Mouse (Mus musculus) layer of hippocampus, postnatal 14 days (tissue): Measurements from ENCODE around the gene Hpcal1. TPM values are rescaled to one million over a fixed set of nuclear protein-coding genes. Genes with fewer than 3 reads are reported as not detected.
"Not testable (repeated sequence)": the region's sequence is repeated elsewhere in the genome, so short reads cannot be mapped to it uniquely, and the experiment has no call there.

Source experiments
- DNase-seq, 2 experiments: peaks; one replicate each; pipeline ENCODE4 v3.0.0; 2021 to 2022; ENCODE audit warnings: low spot score in 2 of 2, mixed read lengths in 1 of 2
- total RNA-seq, 2 experiments: library from RNA; stranded (reverse); gene quantifications; 2 replicates each; pipeline ENCODE4 v1.2.3; 2021

Gene Hpcal1
- total RNA-seq, 2 experiments from 2014 or later: 41.1 to 45.4 TPM

DNA sequence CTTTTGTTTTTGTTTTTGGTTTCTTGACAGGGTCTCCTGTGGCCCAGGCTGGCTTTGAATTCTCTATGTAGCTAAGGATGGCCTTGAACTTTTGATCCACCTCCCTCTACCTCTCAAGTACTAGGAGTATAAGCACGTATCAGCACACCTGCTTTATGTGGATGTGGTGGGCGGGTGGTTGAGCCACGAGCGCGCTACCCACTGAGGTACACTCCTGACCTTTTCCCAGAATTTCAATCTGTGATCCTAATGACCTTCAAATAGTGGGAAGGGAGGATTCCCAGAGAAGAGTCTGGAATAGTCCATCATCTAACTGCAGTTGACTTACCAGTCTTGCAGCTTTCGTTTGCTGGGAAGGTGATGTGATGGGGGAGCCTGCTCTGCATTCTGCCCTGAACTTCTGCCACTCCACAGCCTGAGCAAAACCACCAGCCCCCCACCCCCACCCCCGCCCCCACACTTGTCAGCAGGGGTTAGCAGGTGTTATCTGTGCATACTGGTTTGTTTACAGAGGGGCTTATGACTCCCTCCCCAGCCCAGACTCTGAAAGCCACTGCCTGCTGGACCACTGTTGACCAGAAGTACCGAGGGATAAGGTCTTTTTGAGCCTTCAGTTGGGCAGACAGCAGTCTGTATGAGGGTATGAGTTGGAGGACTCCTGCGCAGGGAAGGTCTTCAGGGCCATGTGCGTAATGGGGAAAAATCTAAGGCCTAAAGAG lies 46.4 kb downstream of the Hpcal1 start:
- no peak for DNase-seq

DNA sequence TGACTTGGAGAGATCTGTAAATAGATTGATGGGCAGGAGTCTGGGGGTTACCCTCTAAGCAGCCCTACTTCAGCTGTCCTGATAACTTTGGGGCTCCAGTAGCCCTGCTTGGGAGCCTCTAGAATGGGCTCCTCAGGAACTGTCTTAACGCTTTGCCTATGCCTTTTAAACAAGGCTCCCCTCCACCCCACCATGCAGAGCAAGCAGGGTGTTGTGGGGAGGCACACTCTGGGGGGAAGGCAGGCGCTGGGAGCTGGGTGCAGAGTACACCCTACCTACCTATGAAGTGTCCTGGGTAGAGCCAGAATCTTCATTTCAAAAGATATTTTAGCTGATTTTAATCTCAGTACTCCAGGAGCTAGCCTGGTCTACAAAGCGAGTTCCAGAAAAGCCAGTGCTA lies 47.2 kb downstream of the Hpcal1 start:
- no peak for DNase-seq

DNA sequence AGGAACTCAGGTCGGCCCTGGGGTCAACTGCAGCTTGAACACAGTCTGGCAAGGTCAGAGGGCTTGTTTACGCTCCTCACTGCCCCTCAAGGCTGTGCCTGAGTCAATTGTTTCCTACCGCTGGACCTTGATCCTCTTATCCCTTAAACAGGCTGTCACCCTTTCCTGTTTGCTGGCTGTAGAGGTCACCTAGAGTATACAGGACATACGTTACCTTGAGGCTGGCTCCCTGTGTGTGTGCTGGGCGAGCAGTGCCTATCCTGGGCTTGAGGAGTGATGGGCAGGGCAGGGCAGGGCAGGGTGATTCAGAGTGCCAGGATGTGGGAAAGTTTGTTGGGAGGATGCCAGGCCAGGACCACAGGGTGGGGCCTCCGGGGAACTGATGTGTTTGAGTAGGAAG lies 47.8 kb downstream of the Hpcal1 start:
- DNase-seq: no peak

- no peak for DNase-seq
Observed at GRCm38 (mm10) chr12:17740226-17740625, 49.6 kb downstream of the Hpcal1 start.

DNA sequence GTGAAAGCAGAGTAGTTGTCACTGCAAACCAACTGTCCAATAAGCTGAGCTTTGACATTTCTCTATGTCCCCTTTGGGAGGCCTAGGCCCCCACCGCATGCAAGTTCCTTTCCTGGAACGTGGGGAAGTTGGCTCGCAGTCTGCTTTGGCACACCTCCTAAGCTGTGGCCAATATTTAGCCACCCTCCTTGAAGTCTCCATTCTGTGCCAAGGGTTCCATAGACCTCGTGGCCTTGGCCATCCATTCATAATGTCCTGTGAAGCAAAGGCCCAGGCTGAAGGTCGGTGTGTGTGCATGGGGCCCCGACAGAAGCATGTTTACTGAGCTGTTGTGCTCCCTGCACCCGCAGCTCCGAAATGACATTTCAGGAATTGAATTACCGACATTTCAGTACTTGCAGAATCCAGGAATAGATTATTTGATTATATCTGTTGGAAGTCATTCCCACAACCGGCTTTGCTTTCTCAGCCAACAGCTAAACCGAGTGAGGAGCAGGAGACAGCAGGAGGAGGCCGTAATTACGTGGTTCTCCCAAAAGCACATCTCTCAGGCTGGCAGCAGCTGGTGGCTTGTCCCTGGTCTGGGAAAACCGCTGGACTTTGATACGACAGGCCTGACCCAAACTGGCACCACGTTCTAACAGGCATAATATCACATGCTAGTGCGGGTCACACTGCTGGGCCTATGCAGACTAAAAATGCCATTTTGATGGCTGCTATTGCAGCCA lies 51.1 kb downstream of the Hpcal1 start:
- peak in 1 of 2 experiments; percentile 49 for DNase-seq

GRCm38 (mm10) chr12:17742571-17743321 lies 52.1 kb downstream of the Hpcal1 start:
- no peak for DNase-seq

DNA sequence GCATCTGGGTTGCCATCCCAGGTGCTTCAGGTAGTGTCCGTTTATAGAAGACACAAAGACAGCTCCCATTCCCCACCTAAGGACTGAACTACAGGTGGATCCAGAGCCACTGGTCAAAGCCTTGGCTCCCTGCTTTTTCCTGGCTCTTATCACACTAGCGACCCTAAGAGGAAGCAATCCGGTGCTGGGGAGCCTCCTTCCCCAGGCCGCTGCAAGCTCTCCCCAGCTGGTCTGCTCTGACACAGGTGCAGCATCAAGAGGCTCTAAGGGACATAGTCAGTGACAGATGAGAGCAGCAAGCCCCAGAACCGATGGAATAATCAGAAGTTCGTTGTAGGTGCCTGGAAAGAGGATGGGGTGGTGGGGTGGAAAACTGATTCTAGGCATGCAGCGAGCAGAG lies 54.8 kb downstream of the Hpcal1 start:
- no peak for DNase-seq

DNA sequence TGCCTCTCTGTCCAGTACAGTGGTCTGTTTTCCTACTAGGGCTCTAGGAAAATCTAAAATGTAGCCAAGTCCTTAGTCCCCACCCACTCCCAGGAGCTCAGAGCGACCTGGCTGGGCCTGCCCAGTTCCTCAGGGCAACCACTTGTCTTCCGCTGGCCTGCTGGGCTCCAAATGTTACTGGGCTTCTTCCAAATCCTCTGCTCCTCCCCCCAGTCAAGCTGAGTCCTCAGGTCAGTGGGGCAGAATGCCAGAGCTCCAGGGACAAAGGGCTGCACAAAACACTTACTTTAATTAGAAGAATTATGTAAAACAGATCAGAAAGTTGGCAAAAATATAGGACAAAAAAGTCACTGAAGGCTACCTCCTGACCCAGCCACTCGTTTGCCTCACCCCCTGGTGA lies 56.1 kb downstream of the Hpcal1 start:
- DNase-seq: peak in 1 of 2 experiments; percentile 74

DNA sequence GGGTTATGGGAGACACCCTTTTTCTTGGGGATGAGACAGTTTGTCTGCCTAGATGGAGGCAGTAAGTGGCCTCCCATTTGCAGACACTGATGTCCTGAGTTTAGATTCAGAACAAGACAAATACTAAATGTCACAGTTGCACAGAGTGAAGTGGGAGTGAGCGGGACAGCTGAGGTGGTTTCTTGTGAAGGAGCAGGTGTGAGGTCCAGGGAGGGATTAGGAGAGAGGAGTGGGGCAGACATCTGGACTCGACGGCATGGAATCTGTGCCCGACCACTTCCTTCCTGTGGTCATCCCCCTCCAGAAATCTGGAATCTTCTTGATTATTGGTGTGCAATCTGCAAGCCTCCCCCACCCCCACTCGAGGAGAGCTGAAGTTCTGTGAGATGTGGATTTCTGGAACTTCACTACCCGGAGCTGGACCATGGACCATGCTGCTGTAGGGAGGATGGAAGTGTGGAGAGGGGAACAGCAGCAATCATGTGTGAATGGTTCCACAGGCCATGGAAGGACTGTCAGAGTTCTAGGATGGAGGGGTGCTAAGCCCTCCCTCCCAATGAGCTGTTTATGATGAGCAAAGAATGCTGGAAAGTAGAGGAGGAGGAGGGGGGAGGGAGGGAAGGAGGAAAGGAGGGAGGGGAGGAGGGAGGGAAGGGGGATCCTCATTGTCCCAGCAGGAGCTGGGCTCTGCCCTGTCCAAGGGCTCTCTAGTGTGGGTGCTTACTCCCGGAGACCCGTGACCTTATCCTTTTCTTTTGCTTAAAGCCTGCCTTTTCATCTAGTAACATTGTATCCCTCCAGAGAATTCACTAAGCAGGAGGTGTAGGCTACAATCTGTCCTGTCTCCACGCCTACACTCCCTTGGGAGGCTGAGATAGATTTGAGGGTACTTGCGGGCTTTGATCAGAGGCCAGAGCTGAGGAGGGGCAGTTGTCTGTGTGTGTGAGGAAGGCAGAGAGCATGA lies 56.8 kb downstream of the Hpcal1 start:
- no peak for DNase-seq

DNA sequence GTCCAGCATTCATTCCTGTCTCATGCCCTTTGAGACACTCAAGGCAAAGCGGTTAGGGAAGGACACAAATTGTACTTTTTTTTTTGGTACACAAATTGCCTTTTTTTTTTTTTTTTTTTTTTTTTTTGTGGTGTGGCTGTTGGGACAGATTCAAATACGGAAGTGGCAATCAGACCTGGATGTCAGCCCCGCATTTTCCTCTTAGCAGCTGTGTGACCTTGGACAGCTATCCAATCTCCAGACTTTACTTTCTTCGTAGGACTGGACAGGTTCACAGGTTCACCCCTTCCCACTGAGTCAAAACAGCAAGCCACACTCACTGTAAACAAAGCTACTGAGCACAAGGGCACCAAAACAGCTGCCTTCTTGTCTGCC lies 57.5 kb downstream of the Hpcal1 start:
- no peak for DNase-seq

- no peak for DNase-seq
Observed at GRCm38 (mm10) chr12:17749784-17750183, 59.1 kb downstream of the Hpcal1 start.

GRCm38 (mm10) chr12:17750500-17750899 lies 59.8 kb downstream of the Hpcal1 start:
- DNase-seq: no peak

DNA sequence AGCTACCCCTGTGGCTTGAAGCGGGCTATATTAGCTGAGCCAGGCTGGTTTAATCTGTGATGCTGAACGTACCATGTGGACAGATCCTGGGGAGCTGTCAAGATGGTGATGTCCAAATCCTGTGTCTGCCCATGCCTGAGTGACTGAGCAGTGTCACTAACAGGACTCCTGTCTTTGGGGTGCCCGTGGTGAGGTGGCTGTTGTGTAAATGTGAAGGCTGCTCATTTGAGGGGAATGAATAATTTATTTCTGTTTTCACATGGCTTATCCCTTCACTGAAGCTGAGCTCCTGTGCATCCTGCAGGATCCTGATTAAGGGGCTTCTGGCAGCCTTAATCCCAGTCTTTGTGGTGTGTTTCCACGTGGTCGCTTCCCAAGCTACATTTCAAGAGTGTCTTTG lies 62.2 kb downstream of the Hpcal1 start:
- no peak for DNase-seq

DNA sequence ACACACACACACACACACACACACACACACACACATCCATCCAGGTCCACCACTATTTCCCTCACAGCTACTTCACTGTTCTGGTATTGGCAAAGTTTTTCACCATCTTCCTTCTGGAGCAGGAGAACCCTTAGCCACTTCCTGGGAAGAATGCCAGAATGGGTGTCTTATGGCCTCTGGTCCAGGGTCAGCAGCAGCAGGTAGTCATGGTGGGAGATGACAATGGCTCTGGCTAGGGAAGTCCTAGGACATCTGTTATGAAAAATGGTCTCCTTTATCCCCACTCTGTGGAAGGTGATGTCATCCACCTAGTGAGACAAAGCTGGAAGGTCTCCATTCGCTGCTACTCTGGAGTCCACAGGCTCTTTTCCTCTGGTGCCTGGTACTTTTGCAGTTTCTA lies 64.1 kb downstream of the Hpcal1 start:
- no peak for DNase-seq

GRCm38 (mm10) chr12:17756891-17757290 lies 66.2 kb downstream of the Hpcal1 start:
- DNase-seq: no peak

GRCm38 (mm10) chr12:17762286-17762933 lies 71.8 kb downstream of the Hpcal1 start:
- DNase-seq: no peak

DNA sequence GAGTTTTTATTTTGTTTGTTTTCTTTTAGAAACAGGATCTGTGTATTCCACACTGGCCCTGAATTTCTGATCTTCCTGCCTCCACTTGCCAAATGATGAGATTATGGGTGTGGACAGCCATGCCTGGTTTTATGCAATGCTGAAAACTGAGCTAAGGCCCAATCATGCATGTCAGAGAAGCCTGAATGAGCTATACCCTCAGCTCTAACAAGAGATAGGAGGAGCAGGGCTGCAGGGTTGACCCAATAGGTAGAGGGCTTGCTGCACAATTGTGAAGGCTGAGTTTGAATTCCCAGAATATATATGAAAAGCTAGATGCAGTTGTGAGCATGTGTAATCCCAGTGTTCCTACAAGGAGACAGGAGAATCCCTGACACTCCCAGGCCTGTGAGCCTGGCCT lies 72.4 kb downstream of the Hpcal1 start:
- DNase-seq: no peak

GRCm38 (mm10) chr12:17764005-17764404 lies 73.3 kb downstream of the Hpcal1 start:
- DNase-seq: no peak

- DNase-seq: not testable (repeated sequence)
Observed at GRCm38 (mm10) chr12:17767567-17767966, 76.9 kb downstream of the Hpcal1 start.

- no peak for DNase-seq
Observed at GRCm38 (mm10) chr12:17769476-17770172, 79.0 kb downstream of the Hpcal1 start.
